Mouse (Mus musculus) liver, adult 2 months (tissue): Measurements from ENCODE around the gene Reck. TPM values are rescaled to one million over a fixed set of nuclear protein-coding genes. Genes with fewer than 3 reads are reported as not detected.

Experiments
- DNase-seq: peaks from one replicate; pipeline ENCODE4 v3.0.0-alpha.2; 2011; ENCODE audit warnings: low read depth, low spot score; ENCODE audit errors: extremely low read depth
- H3K27ac ChIP-seq: fragments of 200-500 bp; replicated peaks from 2 replicates; pipeline ENCODE4 v1.5.1; 2012; ENCODE audit warnings: low read depth, mild to moderate bottlenecking, control low read depth, inconsistent platforms, low read length; ENCODE audit not compliant: insufficient read depth
- H3K27me3 ChIP-seq: fragments of 200-500 bp; 2 replicates; pipeline ENCODE4 v1.6.1; 2012; ENCODE audit warnings: mild to moderate bottlenecking, moderate library complexity, low read length, inconsistent platforms; ENCODE audit not compliant: control insufficient read depth, insufficient read depth
- H3K36me3 ChIP-seq: fragments of 200-500 bp; 2 replicates; pipeline ENCODE4 v1.6.1; 2012; ENCODE audit warnings: low read length, inconsistent platforms; ENCODE audit not compliant: control insufficient read depth, insufficient read depth
- H3K4me1 ChIP-seq: fragments of 200-500 bp; 2 replicates; pipeline ENCODE4 v1.6.1; 2011; ENCODE audit warnings: low read length; ENCODE audit not compliant: control insufficient read depth, insufficient read depth
- H3K4me3 ChIP-seq: fragments of 200-500 bp; 2 replicates; pipeline ENCODE4 v1.5.1; 2011; ENCODE audit warnings: low read depth, mild to moderate bottlenecking, control low read depth, low read length, moderate library complexity; ENCODE audit not compliant: insufficient read depth
- H3K79me2 ChIP-seq: fragments of 200-500 bp; 2 replicates; pipeline ENCODE4 v1.6.1; 2012; ENCODE audit warnings: inconsistent platforms, mild to moderate bottlenecking, low read length, moderate library complexity; ENCODE audit not compliant: control insufficient read depth, insufficient read depth
- H3K9ac ChIP-seq: fragments of 200-500 bp; 2 replicates; pipeline ENCODE4 v1.6.1; 2012; ENCODE audit warnings: low read depth, mild to moderate bottlenecking, control low read depth, inconsistent platforms, low read length
- CTCF ChIP-seq: fragments of 200-500 bp; IDR thresholded peaks from 2 replicates; pipeline ENCODE4 v1.5.1; 2011; ENCODE audit warnings: low read depth, low read length, control low read depth
- POLR2A ChIP-seq: fragments of 200-500 bp; IDR thresholded peaks from 2 replicates; pipeline ENCODE4 v1.6.1; 2011; ENCODE audit warnings: low read length, control low read depth; ENCODE audit not compliant: insufficient read depth; ENCODE audit errors: extremely low read depth
- WGBS: fragments of 180-500 bp; shearing (Covaris S2); methylation state at CpG from one replicate; pipeline ENCODE4 v1.1.7; 2018; 5-methylcytosine and 5-hydroxymethylcytosine counted together
- polyA plus RNA-seq: library from polyadenylated mRNA; depleted of rRNA; stranded (reverse); fragments of >200 nt; gene quantifications from 2 replicates; pipeline ENCODE4 v1.2.3, GENCODE M21; 2012
- total RNA-seq: library from RNA; depleted of rRNA; stranded (reverse); fragments of >200 nt; gene quantifications from 2 replicates; pipeline ENCODE4 v1.2.3, GENCODE M21; 2014

Reck gene
- total and polyA plus RNA-seq, 2 experiments, result 2.2 to 2.6 TPM

DNA sequence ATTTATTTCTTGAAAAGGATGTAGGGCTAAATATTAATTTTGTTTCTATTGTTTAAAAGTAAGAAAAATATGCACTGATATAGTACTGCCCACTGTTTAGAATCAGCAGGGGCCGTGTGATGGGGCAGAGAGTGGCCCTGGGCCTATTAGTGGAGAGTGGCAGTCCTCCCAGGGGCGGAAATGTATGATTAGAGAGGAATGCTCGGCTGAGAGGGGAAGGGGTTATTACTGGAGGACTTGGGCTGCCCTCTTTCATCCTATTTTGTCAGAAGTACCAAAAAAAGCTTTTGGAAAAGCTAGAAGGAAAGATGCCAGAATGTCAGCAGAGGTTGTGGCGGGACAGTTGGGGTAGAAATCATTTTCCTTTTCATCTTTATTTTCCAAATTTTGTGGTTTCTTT is 8.9 kb downstream of the Reck start:
- H3K27ac ChIP-seq, result no peak overlapping the region
- peak; percentile 6 for DNase-seq
- H3K27me3 ChIP-seq, result no peaks in the 10 kb centered on the region
- no peaks in the 10 kb centered on the region; the same call in 1 of the 2 replicates for H3K79me2 ChIP-seq
- 72% methylated on average over 4 of the region's 4 CpGs for WGBS
- H3K9ac ChIP-seq, result no peak overlapping the region
- no peaks in the 10 kb centered on the region for H3K36me3 ChIP-seq
- no peak overlapping the region for H3K4me3 ChIP-seq
- no peaks in the 10 kb centered on the region; the same call in 1 of the 2 replicates for H3K4me1 ChIP-seq
- no peak for TF ChIP-seq POLR2A
- TF ChIP-seq CTCF, result no peak

DNA sequence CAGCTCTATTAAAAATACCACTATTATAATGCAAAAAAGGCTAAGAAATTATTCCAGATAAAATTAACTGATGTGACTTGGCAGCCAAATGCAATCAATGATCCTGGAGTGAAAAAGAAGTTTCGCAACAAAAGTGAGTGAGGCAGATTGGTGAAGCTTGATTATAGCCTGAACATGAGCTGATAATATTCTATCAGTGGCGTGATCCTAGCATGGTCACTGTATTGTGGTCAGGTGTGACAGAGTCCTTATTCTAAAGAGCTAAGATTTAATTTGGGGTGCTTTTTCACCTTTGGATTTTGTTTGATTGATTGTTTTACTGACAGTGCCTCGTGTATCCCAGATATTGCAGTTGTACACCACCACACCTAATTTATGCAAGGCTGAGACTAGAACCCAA is 15.9 kb downstream of the Reck start:
- no peak overlapping the region for H3K4me3 ChIP-seq
- H3K4me1 ChIP-seq, result no peaks in the 10 kb centered on the region; the same call in 1 of the 2 replicates
- H3K9ac ChIP-seq, result no peak overlapping the region
- TF ChIP-seq POLR2A (no peak), CTCF (no peak)
- DNase-seq, result peak; percentile 91
- no peaks in the 10 kb centered on the region for H3K36me3 ChIP-seq
- H3K79me2 ChIP-seq, result no peaks in the 10 kb centered on the region; the same call in 1 of the 2 replicates
- 32% methylated on average over 3 of the region's 3 CpGs for WGBS
- H3K27ac ChIP-seq, result peak overlapping the region; percentile 32; the same call in 1 of the 2 replicates
- no peaks in the 10 kb centered on the region for H3K27me3 ChIP-seq

DNA sequence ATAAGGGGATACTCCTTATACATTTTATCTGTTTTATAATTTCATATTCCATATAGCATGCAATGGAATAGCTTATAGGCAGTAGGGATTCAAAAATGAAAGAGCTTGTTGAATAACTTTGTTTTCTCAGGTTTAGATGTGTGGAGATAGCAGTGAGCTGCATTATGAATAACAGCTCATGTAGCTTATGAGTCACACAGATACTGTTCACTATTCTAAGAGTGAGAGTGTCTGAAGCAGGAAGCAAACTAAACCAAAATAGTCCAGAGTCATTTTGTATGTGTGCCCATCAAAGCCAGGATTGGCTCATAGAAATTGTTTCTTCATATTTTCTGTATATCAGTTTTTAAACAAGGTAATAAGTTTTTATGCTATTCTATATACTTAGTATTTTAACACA is 21.9 kb downstream of the Reck start:
- H3K4me1 ChIP-seq, result no peaks in the 10 kb centered on the region
- TF ChIP-seq CTCF, result no peak
- TF ChIP-seq POLR2A, result no peak
- no peaks in the 10 kb centered on the region; the same call in 1 of the 2 replicates for H3K36me3 ChIP-seq
- no peak overlapping the region for H3K9ac ChIP-seq
- H3K27me3 ChIP-seq, result no peaks in the 10 kb centered on the region
- no peak overlapping the region for H3K4me3 ChIP-seq
- no peaks in the 10 kb centered on the region for H3K79me2 ChIP-seq
- no peak for DNase-seq
- H3K27ac ChIP-seq, result no peak overlapping the region

DNA sequence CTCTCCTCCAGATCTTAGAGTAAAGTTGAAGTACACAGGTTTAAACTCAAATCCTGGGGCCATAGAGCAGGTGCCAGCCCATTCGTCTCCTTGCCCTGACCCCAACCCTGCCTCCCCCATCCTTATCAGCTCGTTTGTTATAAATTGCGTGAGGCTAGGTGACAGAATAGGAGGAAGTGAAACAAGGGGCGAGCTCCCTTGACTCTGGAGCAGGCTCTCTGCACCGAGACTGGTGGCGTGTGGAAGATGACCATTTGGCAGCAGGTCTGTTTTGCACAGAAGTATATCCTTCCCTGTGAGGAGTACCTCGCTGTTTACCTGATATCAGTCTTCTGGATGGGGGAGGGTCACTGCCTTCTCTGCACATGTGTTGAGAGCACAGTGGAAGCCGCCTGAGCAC is 23.9 kb downstream of the Reck start:
- 68% methylated on average over 8 of the region's 8 CpGs for WGBS
- TF ChIP-seq POLR2A, result no peak
- no peak for TF ChIP-seq CTCF
- H3K9ac ChIP-seq, result no peak overlapping the region

DNA sequence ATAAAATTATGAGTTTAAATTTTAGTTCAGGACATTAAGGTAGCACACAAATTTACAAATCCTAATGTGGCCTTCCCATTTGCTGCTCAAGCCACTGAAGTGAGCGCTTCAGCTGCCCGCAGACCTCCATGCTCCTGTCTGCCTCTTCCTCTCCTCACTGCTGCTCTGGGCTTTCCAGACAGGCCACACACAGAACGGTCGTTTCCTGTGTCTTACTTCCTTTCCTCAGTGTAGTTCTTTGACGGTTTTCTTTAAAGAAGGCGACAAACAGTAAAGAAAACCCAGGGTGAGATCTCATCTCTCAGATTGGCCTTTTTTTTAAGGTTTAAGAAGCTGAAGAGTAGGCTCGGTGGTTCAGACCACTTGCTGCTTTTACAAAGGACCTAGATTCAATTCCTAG is 28.4 kb downstream of the Reck start:
- H3K27ac ChIP-seq, result no peak overlapping the region
- H3K9ac ChIP-seq, result no peak overlapping the region
- DNase-seq, result no peak
- H3K4me3 ChIP-seq, result no peak overlapping the region
- H3K27me3 ChIP-seq, result no peaks in the 10 kb centered on the region
- no peaks in the 10 kb centered on the region for H3K4me1 ChIP-seq
- H3K79me2 ChIP-seq, result no peaks in the 10 kb centered on the region
- TF ChIP-seq CTCF (no peak), POLR2A (no peak)
- WGBS, result 68% methylated on average over 7 of the region's 7 CpGs
- H3K36me3 ChIP-seq, result no peaks in the 10 kb centered on the region; the same call in 1 of the 2 replicates

More for the DNA sequence above, 23.9 kb downstream of the Reck start:
- H3K27me3 ChIP-seq, result no peaks in the 10 kb centered on the region
- DNase-seq, result no peak
- no peak overlapping the region for H3K4me3 ChIP-seq
- H3K79me2 ChIP-seq, result no peaks in the 10 kb centered on the region
- no peaks in the 10 kb centered on the region for H3K4me1 ChIP-seq
- no peak overlapping the region for H3K27ac ChIP-seq
- H3K36me3 ChIP-seq, result no peaks in the 10 kb centered on the region; the same call in 1 of the 2 replicates

DNA sequence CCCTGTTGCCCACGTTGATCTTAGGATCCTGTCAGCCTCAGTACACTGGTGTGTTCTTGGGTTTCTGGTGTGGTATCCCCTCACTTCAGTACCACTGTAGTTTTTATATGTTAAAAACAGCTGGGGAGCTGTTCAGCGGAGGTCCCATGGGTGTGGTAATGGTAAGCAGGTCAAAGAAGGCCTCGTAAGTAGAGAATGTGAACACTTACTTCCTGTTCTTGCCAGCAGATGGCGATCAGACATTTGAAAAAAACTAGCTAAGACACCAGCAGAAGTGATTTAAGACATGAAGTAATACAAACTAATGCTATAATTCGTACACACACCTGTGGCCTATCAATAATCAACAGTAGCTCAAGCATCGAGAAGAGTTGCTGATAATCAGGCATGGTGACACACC is 31.1 kb downstream of the Reck start:
- H3K27ac ChIP-seq, result no peak overlapping the region
- WGBS, result 37% methylated on average over 6 of the region's 6 CpGs
- H3K27me3 ChIP-seq, result no peaks in the 10 kb centered on the region
- no peak overlapping the region for H3K4me3 ChIP-seq
- H3K36me3 ChIP-seq, result no peaks in the 10 kb centered on the region
- no peak overlapping the region for H3K9ac ChIP-seq
- TF ChIP-seq POLR2A (no peak), CTCF (peak; percentile 56)
- no peaks in the 10 kb centered on the region for H3K79me2 ChIP-seq
- H3K4me1 ChIP-seq, result no peaks in the 10 kb centered on the region
- peak; percentile 44 for DNase-seq
